34 mouse cellular contexts compared by ENCODE assay signal in the genomic region with DNA sequence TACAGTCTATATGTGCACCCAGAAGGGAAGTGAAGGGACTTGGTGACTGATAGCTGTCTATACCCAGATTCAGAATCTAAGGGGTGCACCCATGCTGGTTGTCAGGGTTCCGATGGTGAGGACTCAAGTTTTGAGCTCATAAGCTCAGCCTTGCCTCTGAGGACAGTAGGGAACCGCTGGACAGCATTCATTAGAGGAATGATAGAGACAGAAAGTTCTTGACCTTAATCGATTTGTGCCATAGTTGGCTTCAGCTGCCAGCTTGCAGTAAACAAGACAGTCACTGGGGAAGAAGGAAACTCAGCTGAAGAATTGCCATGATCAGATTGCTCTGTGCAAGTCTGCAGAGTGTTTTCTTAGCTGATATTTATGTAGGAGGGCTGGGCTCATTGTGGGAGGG.
"Had no signal": no experiment of that assay in that cellular context is flagged by ENCODE, and none has a peak within 500 bp of the region (broad histone marks: within the 10 kb centered on the region; RNA-seq: fewer than 3 reads in every experiment).

No protein-coding gene starts in this region.

- H3K9ac ChIP-seq: heart, embryonic 13.5 days; heart, embryonic 15.5 days; hindbrain, embryonic 12.5 days; hindbrain, embryonic 13.5 days; hindbrain, embryonic 14.5 days; hindbrain, embryonic 15.5 days; intestine, embryonic 15.5 days; kidney, embryonic 15.5 days had no signal

- H3K4me2 ChIP-seq: heart, embryonic 11.5 days; heart, embryonic 13.5 days; heart, embryonic 15.5 days; hindbrain, embryonic 12.5 days; hindbrain, embryonic 13.5 days; hindbrain, embryonic 14.5 days; hindbrain, embryonic 15.5 days; intestine, embryonic 15.5 days; kidney, embryonic 15.5 days had no signal

- H3K27me3 ChIP-seq: heart, embryonic 13.5 days; heart, embryonic 15.5 days; hindbrain, embryonic 12.5 days; hindbrain, embryonic 13.5 days; hindbrain, embryonic 15.5 days; intestine, embryonic 15.5 days; kidney, embryonic 15.5 days had no signal

- H3K36me3 ChIP-seq: heart, embryonic 10.5 days; heart, embryonic 13.5 days; heart, embryonic 15.5 days; hindbrain, embryonic 10.5 days; hindbrain, embryonic 12.5 days; hindbrain, embryonic 13.5 days; hindbrain, embryonic 15.5 days; intestine, embryonic 15.5 days; kidney, embryonic 15.5 days had no signal

- ATAC-seq: hindbrain, embryonic 16.5 days; hindbrain, postnatal 0 days; inflammation-experienced regulatory T-cells, adult 6 months; intestine, embryonic 15.5 days; intestine, embryonic 16.5 days; intestine, postnatal 0 days had no signal

- DNase-seq: heart, postnatal 10 days; heart, postnatal 14 days; heart, postnatal 36 days; heart, postnatal 4 days; kidney, adult 11 months; kidney, adult 18-20 months; kidney, adult 2 months; kidney, adult 8-10 months; kidney, adult 9 months; kidney, postnatal 10 days; kidney, postnatal 14 days; kidney, postnatal 25 days; kidney, postnatal 36 days; kidney, postnatal 4 days; layer of hippocampus, adult 9-11 months; layer of hippocampus, postnatal 36 days had no signal

- H3K4me1 ChIP-seq: heart, embryonic 10.5 days; heart, embryonic 13.5 days; heart, embryonic 15.5 days; hindbrain, embryonic 10.5 days; hindbrain, embryonic 12.5 days; hindbrain, embryonic 13.5 days; hindbrain, embryonic 15.5 days; intestine, embryonic 15.5 days; kidney, embryonic 15.5 days had no signal

- H3K9me3 ChIP-seq: heart, embryonic 10.5 days; heart, embryonic 13.5 days; heart, embryonic 15.5 days; hindbrain, embryonic 10.5 days; hindbrain, embryonic 12.5 days; hindbrain, embryonic 13.5 days; hindbrain, embryonic 15.5 days; intestine, embryonic 15.5 days; kidney, embryonic 15.5 days had no signal

- H3K27ac ChIP-seq: heart, embryonic 10.5 days; heart, embryonic 13.5 days; heart, embryonic 15.5 days; hindbrain, embryonic 10.5 days; hindbrain, embryonic 12.5 days; hindbrain, embryonic 13.5 days; hindbrain, embryonic 14.5 days; hindbrain, embryonic 15.5 days; hindbrain, postnatal 0 days; intestine, embryonic 15.5 days; kidney, embryonic 15.5 days; kidney, postnatal 0 days; layer of hippocampus, adult 2 months had no signal

- H3K4me3 ChIP-seq: heart, embryonic 10.5 days; heart, embryonic 13.5 days; heart, embryonic 15.5 days; hindbrain, embryonic 10.5 days; hindbrain, embryonic 12.5 days; hindbrain, embryonic 13.5 days; hindbrain, embryonic 15.5 days; intestine, embryonic 15.5 days; kidney, embryonic 15.5 days; layer of hippocampus, adult 2 months had no signal
